Mouse (Mus musculus) kidney, embryonic 16.5 days (tissue): ENCODE measurements at regions not wholly inside any gene's neighbourhood (a gene's known extent, or its start where the extent isn't known, plus 50 kb on each side); places are given as distances from the start of the nearest gene placed in this dataset.
A peak's percentile ranks its signal among the peaks of the same experiment; 100 is the strongest.

ENCODE experiments used
- ATAC-seq: fragments of 200-750 bp; cut with Nextera tagmentation; 2 replicates; pipeline ENCODE4 v1.8.0; 2017; ENCODE audit warnings: moderate TSS enrichment; ENCODE audit not compliant: low FRiP score, low TSS enrichment
- H3K27ac ChIP-seq: fragments of 300-500 bp; sonication (generic); 2 replicates; pipeline ENCODE4 v1.5.1; 2014; ENCODE audit warnings: low read length
- H3K27me3 ChIP-seq: fragments of 300-500 bp; sonication (generic); 2 replicates; pipeline ENCODE4 v1.6.1; 2014; ENCODE audit warnings: low read length, control low read depth, mixed read lengths; ENCODE audit not compliant: insufficient read depth
- H3K36me3 ChIP-seq: fragments of 300-500 bp; sonication (generic); 2 replicates; pipeline ENCODE4 v1.6.1; 2014; ENCODE audit warnings: low read length, control low read depth, mixed read lengths; ENCODE audit not compliant: insufficient read depth
- H3K4me1 ChIP-seq: fragments of 300-500 bp; sonication (generic); 2 replicates; pipeline ENCODE4 v1.6.1; 2014; ENCODE audit warnings: low read length, control low read depth, mixed read lengths; ENCODE audit not compliant: insufficient read depth
- H3K4me2 ChIP-seq: fragments of 300-500 bp; sonication (generic); replicated peaks from 2 replicates; pipeline ENCODE4 v1.6.1; 2014; ENCODE audit warnings: low read depth, low read length
- H3K4me3 ChIP-seq: fragments of 300-500 bp; sonication (generic); 2 replicates; pipeline ENCODE4 v1.5.1; 2014; ENCODE audit warnings: mild to moderate bottlenecking, low read length
- H3K9ac ChIP-seq: fragments of 300-500 bp; sonication (generic); replicated peaks from 2 replicates; pipeline ENCODE4 v1.6.1; 2014; ENCODE audit warnings: low read length
- H3K9me3 ChIP-seq: fragments of 300-500 bp; sonication (generic); 2 replicates; pipeline ENCODE4 v1.6.1; 2016; ENCODE audit warnings: low read length, control low read depth
- WGBS: fragments of 180-500 bp; shearing (Covaris S2); extraction: QIAGEN DNeasy Blood & Tissue Kit; methylation state at CpG from one replicate; pipeline ENCODE4 v1.1.7; 2014; 5-methylcytosine and 5-hydroxymethylcytosine counted together

DNA sequence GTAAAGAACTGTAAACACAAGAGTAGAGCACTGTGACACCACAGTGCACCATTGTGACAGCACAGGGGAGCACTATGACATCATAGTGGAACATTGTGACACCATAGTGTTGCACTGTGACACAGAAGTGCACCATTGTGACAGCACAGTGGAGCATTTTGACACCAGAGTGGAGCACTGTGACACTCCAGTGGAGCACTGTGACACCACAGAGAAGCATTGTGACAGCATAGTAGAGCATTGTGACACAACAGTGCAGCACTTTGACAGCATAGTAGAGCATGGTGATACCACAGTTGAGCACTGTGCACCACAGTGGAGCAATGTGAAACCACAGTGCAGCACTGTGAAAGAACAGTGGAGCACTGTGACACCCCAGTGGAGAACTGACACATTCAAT lies 2750.4 kb upstream of the Gm8797 start:
- H3K4me1 ChIP-seq: no peaks in the 10 kb centered on the region
- no peak overlapping the region for H3K4me3 ChIP-seq
- H3K36me3 ChIP-seq: no peaks in the 10 kb centered on the region
- H3K27ac ChIP-seq: no peak overlapping the region
- no peak overlapping the region for H3K9ac ChIP-seq
- H3K9me3 ChIP-seq: peaks cover 46% of the 10 kb centered on the region
- no peak overlapping the region for H3K4me2 ChIP-seq
- H3K27me3 ChIP-seq: no peaks in the 10 kb centered on the region
- ATAC-seq: 0 out of 2 replicates have a peak, but pooled peaks have one; percentile 4

DNA sequence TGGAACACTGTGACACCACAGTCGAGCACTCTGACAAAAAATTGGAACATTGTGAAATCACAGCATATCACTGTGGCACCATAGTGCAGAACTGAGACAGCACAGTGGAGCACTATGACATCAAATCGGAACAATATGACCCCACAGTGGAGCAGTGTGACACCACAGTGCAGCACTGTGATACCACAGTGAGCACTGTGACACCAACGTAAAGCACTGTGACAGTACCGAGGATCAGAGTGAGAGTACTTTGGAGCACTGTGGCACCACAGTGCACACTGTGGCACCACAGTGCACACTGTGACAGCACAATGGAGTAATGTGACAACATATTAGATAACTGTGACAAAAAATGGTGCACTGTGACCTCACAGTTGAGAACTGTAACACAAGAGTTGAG lies 2749.4 kb upstream of the Gm8797 start:
- 78% methylated on average over 4 of the region's 4 CpGs for WGBS
- 0 out of 2 replicates have a peak, but pooled peaks have one; percentile 50 for ATAC-seq
- no peaks in the 10 kb centered on the region for H3K4me1 ChIP-seq

DNA sequence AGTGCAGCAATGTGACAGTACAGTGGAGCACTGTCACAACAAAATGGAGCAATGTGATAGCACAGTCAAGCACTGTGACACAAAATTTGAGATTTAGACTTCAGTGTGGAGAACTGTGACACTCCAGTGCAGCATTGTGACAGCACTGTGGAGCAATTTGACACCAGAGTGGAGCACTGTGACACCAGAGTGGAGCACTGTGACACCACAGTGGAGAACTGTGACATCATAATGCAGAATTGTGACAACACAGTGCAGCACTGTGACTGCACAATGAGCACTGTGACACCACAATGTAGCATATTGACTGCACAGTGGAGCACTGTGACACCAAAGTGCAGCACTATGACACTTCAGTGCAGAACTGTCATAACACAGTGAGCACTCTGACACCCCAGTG lies 2749.0 kb upstream of the Gm8797 start:
- Histone ChIP-seq H3K27ac (no peak overlapping the region), H3K4me3 (no peak overlapping the region), H3K27me3 (no peaks in the 10 kb centered on the region), H3K36me3 (no peaks in the 10 kb centered on the region), H3K9ac (no peak overlapping the region), H3K4me1 (no peaks in the 10 kb centered on the region), H3K4me2 (no peak overlapping the region), H3K9me3 (peaks cover 60% of the 10 kb centered on the region)
- peak; percentile 69 for ATAC-seq

More for the DNA sequence above, 2749.4 kb upstream of the Gm8797 start:
- Histone ChIP-seq H3K9ac (no peak overlapping the region), H3K27me3 (no peaks in the 10 kb centered on the region), H3K9me3 (peaks cover 56% of the 10 kb centered on the region), H3K4me3 (no peak overlapping the region), H3K36me3 (no peaks in the 10 kb centered on the region), H3K4me2 (no peak overlapping the region), H3K27ac (no peak overlapping the region)

DNA sequence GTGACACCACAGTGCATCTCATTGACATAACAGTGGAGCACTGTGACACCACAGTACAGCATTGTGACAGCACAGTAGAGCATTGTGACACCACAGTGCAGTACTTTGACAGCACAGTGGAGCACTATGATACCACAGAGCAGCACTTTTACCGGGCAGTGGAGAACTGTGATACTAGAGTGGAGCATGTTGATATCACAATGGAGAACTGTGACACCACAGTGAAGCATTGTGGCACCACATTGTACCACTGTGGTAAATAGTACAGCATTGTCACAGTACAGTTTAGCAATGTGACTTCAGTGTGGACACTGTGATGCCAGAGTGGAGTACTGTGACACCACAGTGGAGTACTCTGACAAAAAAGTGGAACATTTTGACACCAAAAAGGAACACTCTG lies 2747.2 kb upstream of the Gm8797 start:
- Histone ChIP-seq H3K4me3 (no peak overlapping the region), H3K4me2 (no peak overlapping the region), H3K9ac (no peak overlapping the region), H3K36me3 (no peaks in the 10 kb centered on the region), H3K27me3 (no peaks in the 10 kb centered on the region), H3K9me3 (peaks cover 76% of the 10 kb centered on the region), H3K27ac (no peak overlapping the region), H3K4me1 (no peaks in the 10 kb centered on the region)
- ATAC-seq: no peak
- WGBS: 70% methylated on average over 1 of the region's 1 CpGs

DNA sequence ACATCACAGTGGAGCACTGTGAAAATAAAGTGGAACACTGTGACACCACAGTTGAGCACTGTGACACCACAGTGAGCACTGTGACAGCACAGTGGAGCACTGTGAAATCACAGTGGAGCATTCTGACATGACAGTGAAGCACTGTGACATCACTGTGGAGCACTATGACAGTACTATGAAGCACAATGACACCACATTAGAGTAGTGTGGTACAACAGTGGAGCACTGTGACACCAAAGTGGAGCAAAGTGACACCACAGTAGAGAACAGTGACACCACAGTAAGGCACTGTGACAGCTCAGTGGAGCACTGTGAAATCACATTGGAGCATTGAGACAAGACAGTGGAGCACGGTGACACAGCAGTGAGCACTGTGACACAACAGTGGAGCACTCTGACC lies 2739.5 kb upstream of the Gm8797 start:
- ATAC-seq: no peak
- 70% methylated on average over 1 of the region's 1 CpGs for WGBS

DNA sequence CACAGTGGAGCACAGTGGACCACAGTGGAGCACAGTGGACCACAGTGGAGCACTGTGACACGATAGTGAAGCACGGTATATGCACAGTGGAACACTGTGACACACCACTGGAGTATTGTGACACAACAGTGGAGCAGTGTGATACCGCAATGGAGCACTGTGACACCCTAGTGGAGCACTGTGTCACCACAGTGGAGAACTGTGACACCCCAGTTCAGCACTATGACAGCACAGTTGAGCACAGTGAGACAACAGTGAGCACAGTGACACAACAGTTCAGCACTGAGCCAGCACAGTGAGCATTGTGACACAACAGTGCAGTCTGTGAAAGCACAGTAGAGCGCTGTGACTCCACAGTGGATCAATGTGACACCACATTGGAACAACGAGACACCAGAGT lies 2737.7 kb upstream of the Gm8797 start:
- WGBS: 77% methylated on average over 5 of the region's 5 CpGs
- ATAC-seq: no peak

More for the DNA sequence above, 2739.5 kb upstream of the Gm8797 start:
- Histone ChIP-seq H3K27me3 (no peaks in the 10 kb centered on the region), H3K9ac (no peak overlapping the region), H3K36me3 (no peaks in the 10 kb centered on the region), H3K4me1 (no peaks in the 10 kb centered on the region), H3K4me2 (no peak overlapping the region), H3K27ac (no peak overlapping the region), H3K4me3 (no peak overlapping the region), H3K9me3 (peaks cover 87% of the 10 kb centered on the region)

DNA sequence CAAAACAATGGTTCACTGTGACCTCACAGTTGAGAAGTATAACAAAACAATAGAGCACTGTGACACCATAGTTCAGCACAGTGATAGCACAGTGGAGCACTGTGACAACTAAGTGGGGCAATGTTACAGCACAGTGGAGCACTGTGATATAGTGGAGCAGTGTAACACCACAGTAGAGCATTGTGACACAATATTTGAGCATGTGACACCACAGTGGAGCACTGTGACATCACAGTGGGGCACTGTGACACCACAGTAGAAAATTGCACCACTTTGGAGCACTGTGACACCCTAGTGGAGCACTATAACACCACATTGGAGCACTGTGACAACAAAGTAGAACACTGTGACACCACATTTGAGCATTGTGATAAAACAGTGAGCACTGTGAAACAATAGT lies 2735.6 kb upstream of the Gm8797 start:
- no peak overlapping the region for H3K9ac ChIP-seq
- H3K4me1 ChIP-seq: no peaks in the 10 kb centered on the region
- peaks cover 65% of the 10 kb centered on the region for H3K9me3 ChIP-seq
- no peak for ATAC-seq
- H3K27me3 ChIP-seq: no peaks in the 10 kb centered on the region
- no peak overlapping the region for H3K4me2 ChIP-seq
- no peak overlapping the region for H3K4me3 ChIP-seq
- H3K27ac ChIP-seq: no peak overlapping the region
- H3K36me3 ChIP-seq: no peaks in the 10 kb centered on the region

More for the DNA sequence above, 2737.7 kb upstream of the Gm8797 start:
- Histone ChIP-seq H3K9me3 (peaks cover 77% of the 10 kb centered on the region), H3K27ac (no peak overlapping the region), H3K36me3 (no peaks in the 10 kb centered on the region), H3K27me3 (no peaks in the 10 kb centered on the region), H3K4me1 (no peaks in the 10 kb centered on the region), H3K4me2 (no peak overlapping the region), H3K4me3 (no peak overlapping the region), H3K9ac (no peak overlapping the region)

DNA sequence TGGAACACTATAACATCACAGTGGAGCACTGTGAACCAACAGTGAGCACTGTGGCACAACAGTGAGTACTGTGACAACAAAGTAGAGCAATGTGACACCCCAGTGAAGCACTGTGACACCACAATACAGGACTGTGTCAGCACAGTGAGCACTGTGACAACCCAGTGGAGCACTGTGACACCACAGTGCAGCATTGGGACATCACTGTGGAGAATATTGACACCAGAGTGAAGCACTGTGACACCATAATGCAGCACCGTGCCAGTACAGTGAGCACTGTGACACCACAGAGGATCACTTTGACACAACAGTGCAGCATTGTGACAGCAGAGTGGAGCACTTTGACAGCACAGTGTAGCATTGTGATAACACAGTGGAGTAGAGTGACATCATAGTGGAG lies 2734.0 kb upstream of the Gm8797 start:
- Histone ChIP-seq H3K4me2 (no peak overlapping the region), H3K27me3 (no peaks in the 10 kb centered on the region), H3K36me3 (no peaks in the 10 kb centered on the region), H3K4me1 (no peaks in the 10 kb centered on the region), H3K4me3 (no peak overlapping the region), H3K27ac (no peak overlapping the region), H3K9me3 (peaks cover 56% of the 10 kb centered on the region), H3K9ac (no peak overlapping the region)
- no peak; the same call in 1 of the 2 replicates for ATAC-seq
- 92% methylated on average over 1 of the region's 1 CpGs for WGBS

DNA sequence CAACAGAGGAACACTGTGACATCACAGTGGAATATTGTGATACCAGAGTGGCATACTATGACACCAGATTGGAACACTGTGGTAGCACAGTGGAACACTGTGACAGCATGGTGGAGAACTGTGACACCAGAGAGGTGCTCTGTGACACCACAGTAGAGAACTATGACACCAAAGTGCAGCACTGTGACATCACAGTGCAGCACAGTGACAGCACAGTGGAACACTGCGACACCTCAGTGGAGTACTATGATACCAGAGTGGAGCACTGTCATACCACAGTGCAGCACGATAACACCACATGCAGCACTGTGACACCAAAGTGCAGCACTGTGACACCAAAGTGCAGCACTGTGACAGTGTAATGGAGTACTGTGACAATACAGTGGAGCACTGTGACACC lies 2717.8 kb upstream of the Gm8797 start:
- Histone ChIP-seq H3K4me1 (no peaks in the 10 kb centered on the region), H3K9me3 (peaks cover 59% of the 10 kb centered on the region), H3K4me3 (no peak overlapping the region), H3K27ac (no peak overlapping the region), H3K9ac (no peak overlapping the region), H3K36me3 (no peaks in the 10 kb centered on the region), H3K4me2 (no peak overlapping the region), H3K27me3 (no peaks in the 10 kb centered on the region)
- 79% methylated on average over 2 of the region's 2 CpGs for WGBS
- no peak for ATAC-seq
